Mouse (Mus musculus) retina, postnatal 7 days (tissue): ENCODE measurements at regions not wholly inside any gene's neighbourhood (a gene's known extent, or its start where the extent isn't known, plus 50 kb on each side); places are given as distances from the start of the nearest gene placed in this dataset.

ENCODE experiments used
- DNase-seq: peaks from one replicate; pipeline ENCODE4 v3.0.0-alpha.2; 2012; ENCODE audit warnings: low read depth, low spot score

DNA sequence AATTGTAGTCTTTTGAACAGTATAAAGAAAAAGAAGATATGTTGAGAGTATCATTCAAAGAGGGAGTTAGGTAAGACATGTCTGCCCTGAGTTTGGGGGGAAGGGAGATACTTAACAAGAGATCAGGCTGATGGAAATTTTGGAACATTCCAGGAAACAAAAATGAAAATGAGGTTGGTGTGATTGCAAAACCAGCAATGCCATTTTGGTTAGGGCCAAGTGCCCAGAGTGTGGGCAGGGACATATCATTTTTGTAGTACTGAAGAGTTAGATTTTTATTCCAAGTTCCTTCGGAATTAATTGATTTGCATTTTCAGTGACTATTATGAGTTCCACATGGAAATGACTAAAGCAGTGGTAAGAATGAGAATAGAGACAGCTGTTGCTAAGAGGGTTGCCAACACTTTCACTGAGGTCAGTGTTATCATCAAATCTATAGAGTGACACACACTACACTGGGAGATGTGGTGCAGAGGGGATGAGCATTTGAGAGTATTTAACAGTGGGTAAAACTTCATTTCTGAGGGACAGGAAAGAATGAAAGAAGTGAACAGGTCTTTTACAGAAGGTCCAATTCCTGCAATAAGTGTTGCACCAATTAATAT is 105.1 kb upstream of the Erbb4 start:
- DNase-seq, result no peak

DNA sequence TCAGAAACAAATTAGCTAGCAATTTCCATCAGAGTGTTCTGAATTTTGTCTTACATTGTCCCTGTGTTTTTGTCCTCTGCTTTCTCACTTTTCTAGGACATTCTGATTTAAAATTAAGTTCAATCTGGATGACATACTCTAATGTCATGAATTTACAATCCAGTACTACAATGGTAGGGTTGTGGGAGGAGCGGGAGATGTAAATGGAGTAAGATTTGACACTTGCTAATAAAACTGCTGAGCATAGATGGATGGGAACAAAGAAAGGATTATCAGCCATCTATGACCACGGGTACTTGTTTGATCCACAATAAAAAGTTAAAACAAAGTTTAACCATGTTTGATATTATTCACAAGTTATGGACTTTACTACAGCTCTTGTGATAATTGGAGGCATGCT is 94.9 kb upstream of the Erbb4 start:
- DNase-seq, result no peak

DNA sequence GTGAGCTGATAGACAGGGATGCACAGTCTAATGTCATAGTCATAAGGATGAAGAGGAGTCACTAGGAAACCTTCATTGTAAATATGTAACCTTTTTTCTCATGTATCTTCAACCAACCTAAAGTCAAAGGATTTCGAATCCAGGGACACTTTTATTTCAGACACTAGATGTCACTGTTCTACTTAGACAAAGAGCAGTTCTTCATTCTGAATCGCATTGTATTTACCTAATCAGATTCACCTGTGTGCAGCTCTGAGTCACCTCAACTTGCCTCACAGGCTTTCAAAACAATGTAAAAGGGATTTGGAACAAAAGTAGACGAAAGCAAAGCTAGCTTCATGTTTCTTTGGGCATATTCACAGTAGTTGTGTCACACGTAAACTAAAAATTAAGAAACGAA is 57.3 kb upstream of the Erbb4 start:
- no peak for DNase-seq
